Mouse (Mus musculus): ENCODE measurements around the gene Ppp1r7. TPM values are rescaled to one million over a fixed set of nuclear protein-coding genes. Genes with fewer than 3 reads are reported as not detected.

The Ppp1r7 gene
- polyA plus RNA-seq, 1 experiment from 2014 or later, result 49.9 TPM

GRCm38 (mm10) chr1:93343504-93344047 is 922 bp downstream of the Ppp1r7 start:
- Histone ChIP-seq H3K36me3 (ENCODE audit: control insufficient read depth, insufficient read depth) (peaks cover 12% of the 10 kb centered on the region), H3K27ac (ENCODE audit: low read length) (peak overlapping the region; percentile 56), H3K4me1 (ENCODE audit: control insufficient read depth, insufficient read depth, low read length) (peaks cover 15% of the 10 kb centered on the region), H3K4me3 (ENCODE audit: low read length) (peak overlapping the region; percentile 84), H3K27me3 (ENCODE audit: control insufficient read depth, insufficient read depth, low read length) (no peaks in the 10 kb centered on the region), H3K4me2 (ENCODE audit: low read depth, low read length) (peak overlapping the region; percentile 96), H3K9me3 (replicated peaks; ENCODE audit: control insufficient read depth, low read length) (no peaks in the 10 kb centered on the region), H3K9ac (ENCODE audit: low read length) (peak overlapping the region; percentile 87)
- peak; percentile 96 for ATAC-seq (replicated peaks; ENCODE audit: extremely low read depth, insufficient read depth, low FRiP score)
- WGBS, result under 1% methylated on average over 39 of the region's 39 CpGs

- Histone ChIP-seq H3K4me1 (ENCODE audit: control insufficient read depth, insufficient read depth, low read length) (peaks cover 9% of the 10 kb centered on the region), H3K4me3 (ENCODE audit: low read length) (no peak overlapping the region), H3K4me2 (ENCODE audit: low read depth, low read length) (no peak overlapping the region), H3K36me3 (ENCODE audit: control insufficient read depth, insufficient read depth) (peaks cover 30% of the 10 kb centered on the region), H3K27me3 (ENCODE audit: control insufficient read depth, insufficient read depth, low read length) (no peaks in the 10 kb centered on the region), H3K9me3 (replicated peaks; ENCODE audit: control insufficient read depth, low read length) (no peaks in the 10 kb centered on the region), H3K9ac (ENCODE audit: low read length) (no peak overlapping the region), H3K27ac (ENCODE audit: low read length) (no peak overlapping the region)
- WGBS, result 91% methylated on average over 5 of the region's 5 CpGs
- no peak for ATAC-seq (replicated peaks; ENCODE audit: extremely low read depth, insufficient read depth, low FRiP score)
Observed at GRCm38 (mm10) chr1:93347176-93347575, 4.5 kb downstream of the Ppp1r7 start.

GRCm38 (mm10) chr1:93349701-93350100 is 7.0 kb downstream of the Ppp1r7 start:
- H3K9me3 ChIP-seq (replicated peaks; ENCODE audit: control insufficient read depth, low read length), result no peaks in the 10 kb centered on the region
- no peak for ATAC-seq (replicated peaks; ENCODE audit: extremely low read depth, insufficient read depth, low FRiP score)
- H3K27ac ChIP-seq (ENCODE audit: low read length), result no peak overlapping the region
- H3K9ac ChIP-seq (ENCODE audit: low read length), result no peak overlapping the region
- no peak overlapping the region for H3K4me2 ChIP-seq (ENCODE audit: low read depth, low read length)
- WGBS, result 50% methylated on average over 4 of the region's 4 CpGs
- no peaks in the 10 kb centered on the region for H3K27me3 ChIP-seq (ENCODE audit: control insufficient read depth, insufficient read depth, low read length)
- peaks cover under 1% of the 10 kb centered on the region for H3K4me1 ChIP-seq (ENCODE audit: control insufficient read depth, insufficient read depth, low read length)
- no peak overlapping the region for H3K4me3 ChIP-seq (ENCODE audit: low read length)
- H3K36me3 ChIP-seq (ENCODE audit: control insufficient read depth, insufficient read depth), result peaks cover 46% of the 10 kb centered on the region

- no peak for ATAC-seq (replicated peaks; ENCODE audit: extremely low read depth, insufficient read depth, low FRiP score)
- Histone ChIP-seq H3K4me3 (ENCODE audit: low read length) (no peak overlapping the region), H3K27ac (ENCODE audit: low read length) (no peak overlapping the region), H3K36me3 (ENCODE audit: control insufficient read depth, insufficient read depth) (peaks cover 46% of the 10 kb centered on the region), H3K27me3 (ENCODE audit: control insufficient read depth, insufficient read depth, low read length) (no peaks in the 10 kb centered on the region), H3K4me2 (ENCODE audit: low read depth, low read length) (no peak overlapping the region), H3K4me1 (ENCODE audit: control insufficient read depth, insufficient read depth, low read length) (no peaks in the 10 kb centered on the region), H3K9me3 (replicated peaks; ENCODE audit: control insufficient read depth, low read length) (no peaks in the 10 kb centered on the region), H3K9ac (ENCODE audit: low read length) (no peak overlapping the region)
- 80% methylated on average over 2 of the region's 2 CpGs for WGBS
Observed at GRCm38 (mm10) chr1:93352724-93353123, 10.1 kb downstream of the Ppp1r7 start.

- Histone ChIP-seq H3K27me3 (ENCODE audit: control insufficient read depth, insufficient read depth, low read length) (no peaks in the 10 kb centered on the region), H3K9me3 (replicated peaks; ENCODE audit: control insufficient read depth, low read length) (no peaks in the 10 kb centered on the region), H3K27ac (ENCODE audit: low read length) (no peak overlapping the region), H3K9ac (ENCODE audit: low read length) (no peak overlapping the region), H3K36me3 (ENCODE audit: control insufficient read depth, insufficient read depth) (peaks cover 32% of the 10 kb centered on the region), H3K4me1 (ENCODE audit: control insufficient read depth, insufficient read depth, low read length) (no peaks in the 10 kb centered on the region), H3K4me2 (ENCODE audit: low read depth, low read length) (no peak overlapping the region), H3K4me3 (ENCODE audit: low read length) (no peak overlapping the region)
- ATAC-seq (replicated peaks; ENCODE audit: extremely low read depth, insufficient read depth, low FRiP score), result no peak
- 86% methylated on average over 4 of the region's 4 CpGs for WGBS
Observed at GRCm38 (mm10) chr1:93362661-93363060, 20.0 kb downstream of the Ppp1r7 start.

- no peaks in the 10 kb centered on the region for H3K9me3 ChIP-seq (replicated peaks; ENCODE audit: control insufficient read depth, low read length)
- H3K36me3 ChIP-seq (ENCODE audit: control insufficient read depth, insufficient read depth), result peaks cover 30% of the 10 kb centered on the region
- no peak overlapping the region for H3K27ac ChIP-seq (ENCODE audit: low read length)
- WGBS, result 91% methylated on average over 6 of the region's 6 CpGs
- no peak for ATAC-seq (replicated peaks; ENCODE audit: extremely low read depth, insufficient read depth, low FRiP score)
- H3K4me1 ChIP-seq (ENCODE audit: control insufficient read depth, insufficient read depth, low read length), result no peaks in the 10 kb centered on the region
- H3K4me2 ChIP-seq (ENCODE audit: low read depth, low read length), result no peak overlapping the region
- no peak overlapping the region for H3K4me3 ChIP-seq (ENCODE audit: low read length)
- no peak overlapping the region for H3K9ac ChIP-seq (ENCODE audit: low read length)
- H3K27me3 ChIP-seq (ENCODE audit: control insufficient read depth, insufficient read depth, low read length), result no peaks in the 10 kb centered on the region
Observed at GRCm38 (mm10) chr1:93365641-93366040, 23.0 kb downstream of the Ppp1r7 start.

- no peak for ATAC-seq (replicated peaks; ENCODE audit: extremely low read depth, insufficient read depth, low FRiP score)
- Histone ChIP-seq H3K36me3 (ENCODE audit: control insufficient read depth, insufficient read depth) (no peaks in the 10 kb centered on the region), H3K9ac (ENCODE audit: low read length) (no peak within 1 kb of the TSS), H3K4me2 (ENCODE audit: low read depth, low read length) (no peak within 1 kb of the TSS), H3K9me3 (replicated peaks; ENCODE audit: control insufficient read depth, low read length) (no peaks in the 10 kb centered on the region), H3K4me3 (ENCODE audit: low read length) (no peak within 1 kb of the TSS), H3K27ac (ENCODE audit: low read length) (no peak within 1 kb of the TSS), H3K4me1 (ENCODE audit: control insufficient read depth, insufficient read depth, low read length) (no peaks in the 10 kb centered on the region), H3K27me3 (ENCODE audit: control insufficient read depth, insufficient read depth, low read length) (no peaks in the 10 kb centered on the region)
- 59% methylated on average over 4 of the region's 4 CpGs for WGBS
Observed at GRCm38 (mm10) chr1:93373665-93374064, 31.0 kb downstream of the Ppp1r7 start, which contains the start of gene Ano7. TSS of gene Ano7 (plus strand) at chr1:93373930.

GRCm38 (mm10) chr1:93377307-93377706 is 34.7 kb downstream of the Ppp1r7 start:
- ATAC-seq (replicated peaks; ENCODE audit: extremely low read depth, insufficient read depth, low FRiP score), result no peak
- H3K4me2 ChIP-seq (ENCODE audit: low read depth, low read length), result no peak overlapping the region
- H3K27me3 ChIP-seq (ENCODE audit: control insufficient read depth, insufficient read depth, low read length), result no peaks in the 10 kb centered on the region
- H3K4me3 ChIP-seq (ENCODE audit: low read length), result no peak overlapping the region
- no peak overlapping the region for H3K9ac ChIP-seq (ENCODE audit: low read length)
- WGBS, result 39% methylated on average over 5 of the region's 5 CpGs
- no peaks in the 10 kb centered on the region for H3K4me1 ChIP-seq (ENCODE audit: control insufficient read depth, insufficient read depth, low read length)
- no peaks in the 10 kb centered on the region for H3K36me3 ChIP-seq (ENCODE audit: control insufficient read depth, insufficient read depth)
- H3K9me3 ChIP-seq (replicated peaks; ENCODE audit: control insufficient read depth, low read length), result no peaks in the 10 kb centered on the region
- no peak overlapping the region for H3K27ac ChIP-seq (ENCODE audit: low read length)

GRCm38 (mm10) chr1:93379117-93379516 is 36.5 kb downstream of the Ppp1r7 start:
- WGBS, result 65% methylated on average over 5 of the region's 5 CpGs
- Histone ChIP-seq H3K9ac (ENCODE audit: low read length) (no peak overlapping the region), H3K9me3 (replicated peaks; ENCODE audit: control insufficient read depth, low read length) (no peaks in the 10 kb centered on the region), H3K4me3 (ENCODE audit: low read length) (no peak overlapping the region), H3K27ac (ENCODE audit: low read length) (no peak overlapping the region), H3K4me2 (ENCODE audit: low read depth, low read length) (no peak overlapping the region), H3K4me1 (ENCODE audit: control insufficient read depth, insufficient read depth, low read length) (no peaks in the 10 kb centered on the region), H3K36me3 (ENCODE audit: control insufficient read depth, insufficient read depth) (no peaks in the 10 kb centered on the region), H3K27me3 (ENCODE audit: control insufficient read depth, insufficient read depth, low read length) (no peaks in the 10 kb centered on the region)
- no peak for ATAC-seq (replicated peaks; ENCODE audit: extremely low read depth, insufficient read depth, low FRiP score)
